Comparison of ENCODE assay signal across 7 mouse cellular contexts in genomic region chr6:125008586-125009128, GRCm38 (mm10). TPM values are rescaled to one million over a fixed set of nuclear protein-coding genes. Genes with fewer than 3 reads are reported as not detected.
DNase-seq lines count a peak whose midpoint lies in the region; ATAC-seq lines count a peak whose summit lies in the region.

No protein-coding gene starts in this region.

- under 1% methylated on average over 32 of the region's 34 CpGs for WGBS in embryonic facial prominence, embryonic 11.5 days
- WGBS in limb, embryonic 10.5 days, result 1% methylated on average over 34 of the region's 34 CpGs
- under 1% methylated on average over 34 of the region's 34 CpGs for WGBS in midbrain, embryonic 13.5 days

- ATAC-seq in embryonic facial prominence, embryonic 11.5 days (replicated peaks; ENCODE audit: insufficient number of reproducible peaks, low FRiP score, low TSS enrichment, low read depth), result peak; percentile 98
- ATAC-seq in granulocyte monocyte progenitor cell, adult 5-6 weeks (replicated peaks; ENCODE audit: poor library complexity, severe bottlenecking), result peak; percentile 92
- peak; percentile 99 for ATAC-seq in midbrain, embryonic 13.5 days

- H3K4me3 ChIP-seq in embryonic facial prominence, embryonic 11.5 days (ENCODE audit: low read depth, low read length), result peak overlapping the region; percentile 76
- peak overlapping the region; percentile 92 for H3K4me3 ChIP-seq in limb, embryonic 10.5 days
- peak overlapping the region; percentile 77 for H3K4me3 ChIP-seq in midbrain, embryonic 13.5 days (replicated peaks)

- peak overlapping the region; percentile 97 for H3K27ac ChIP-seq in embryonic facial prominence, embryonic 11.5 days (replicated peaks; ENCODE audit: low read depth, low read length)
- peak overlapping the region; percentile 99 for H3K27ac ChIP-seq in limb, embryonic 10.5 days
- peak overlapping the region; percentile 98 for H3K27ac ChIP-seq in midbrain, embryonic 13.5 days

- peak overlapping the region; percentile 95 for H3K9ac ChIP-seq in embryonic facial prominence, embryonic 11.5 days (replicated peaks; ENCODE audit: low read length)
- H3K9ac ChIP-seq in midbrain, embryonic 13.5 days (replicated peaks), result peak overlapping the region; percentile 93

- no peaks in the 10 kb centered on the region; the same call in none of the 2 replicates for H3K36me3 ChIP-seq in embryonic facial prominence, embryonic 11.5 days (replicated peaks; ENCODE audit: control insufficient read depth, insufficient read depth, low read depth, low read length)
- H3K36me3 ChIP-seq in limb, embryonic 10.5 days, result peaks cover 32% of the 10 kb centered on the region
- peaks cover 26% of the 10 kb centered on the region for H3K36me3 ChIP-seq in midbrain, embryonic 13.5 days

- H3K4me1 ChIP-seq in embryonic facial prominence, embryonic 11.5 days (ENCODE audit: control insufficient read depth, insufficient read depth, low read length), result no peaks in the 10 kb centered on the region; the same call in 1 of the 2 replicates
- peaks cover 26% of the 10 kb centered on the region for H3K4me1 ChIP-seq in limb, embryonic 10.5 days
- peaks cover 56% of the 10 kb centered on the region for H3K4me1 ChIP-seq in midbrain, embryonic 13.5 days (replicated peaks)

- H3K9me3 ChIP-seq in embryonic facial prominence, embryonic 11.5 days (replicated peaks; ENCODE audit: control insufficient read depth, low read length), result no peaks in the 10 kb centered on the region
- H3K9me3 ChIP-seq in limb, embryonic 10.5 days (replicated peaks), result no peaks in the 10 kb centered on the region
- no peaks in the 10 kb centered on the region for H3K9me3 ChIP-seq in midbrain, embryonic 13.5 days

- H3K27me3 ChIP-seq in embryonic facial prominence, embryonic 11.5 days (ENCODE audit: control insufficient read depth, insufficient read depth, low read length), result no peaks in the 10 kb centered on the region
- H3K27me3 ChIP-seq in limb, embryonic 10.5 days (ENCODE audit: low read depth, poor library complexity, severe bottlenecking), result peaks cover 15% of the 10 kb centered on the region
- peaks cover under 1% of the 10 kb centered on the region; the same call in 1 of the 2 replicates for H3K27me3 ChIP-seq in midbrain, embryonic 13.5 days

- peak overlapping the region; percentile 46 for H3K4me2 ChIP-seq in embryonic facial prominence, embryonic 11.5 days (ENCODE audit: low read depth, low read length)
- peak overlapping the region; percentile 62 for H3K4me2 ChIP-seq in midbrain, embryonic 13.5 days (replicated peaks)

- DNase-seq in adrenal gland, postnatal 14 days, result peak; percentile 98
- DNase-seq in embryonic facial prominence, embryonic 11.5 days (ENCODE audit: low spot score), result peak; percentile 99
- DNase-seq in kidney, adult 11 months, result peak; percentile 99
- peak; percentile 96 for DNase-seq in limb, embryonic 10.5 days (ENCODE audit: low spot score)
- peak; percentile 90 for DNase-seq in spleen, adult 12 weeks (ENCODE audit: low spot score)

RNA-seq across cellular contexts. Expression of gene Zfp384, which starts 0.3 kb away (rescaled TPM):
- 47.2 and 50.4 TPM in 2 replicates for total RNA-seq in adrenal gland, postnatal 14 days (2021)
- 7.7 and 10.6 TPM in 2 replicates for polyA plus RNA-seq in embryonic facial prominence, embryonic 11.5 days (2014; fragmentation: Nextera tagmentation; extraction: Ambion mirVana)
- 75.9 and 87.6 TPM in 2 replicates for total RNA-seq in granulocyte monocyte progenitor cell, adult 5-6 weeks (2014; fragmentation: Nextera tagmentation)
- 24.3 and 31.9 TPM in 2 replicates for total RNA-seq in granulocyte monocyte progenitor cell, adult 5-6 weeks (2017)
- polyA plus RNA-seq in limb, embryonic 10.5 days (2016; fragmentation: Nextera tagmentation; extraction: Ambion mirVana), result 12.8 and 15.2 TPM in 2 replicates
- 18.8 and 23.1 TPM in 2 replicates for polyA plus RNA-seq in midbrain, embryonic 13.5 days (2015; fragmentation: Nextera tagmentation; extraction: Ambion mirVana)

RNA-seq across cellular contexts. Expression of gene Pianp, which starts 12.2 kb away (rescaled TPM):
- 4.8 and 5.4 TPM in 2 replicates for total RNA-seq in adrenal gland, postnatal 14 days (2021)
- 1.1 and 1.9 TPM in 2 replicates for polyA plus RNA-seq in embryonic facial prominence, embryonic 11.5 days (2014; fragmentation: Nextera tagmentation; extraction: Ambion mirVana)
- total RNA-seq in granulocyte monocyte progenitor cell, adult 5-6 weeks (2014; fragmentation: Nextera tagmentation), result not detected in 2 replicates
- total RNA-seq in granulocyte monocyte progenitor cell, adult 5-6 weeks (2017), result not detected in 2 replicates
- polyA plus RNA-seq in limb, embryonic 10.5 days (2016; fragmentation: Nextera tagmentation; extraction: Ambion mirVana), result 0.40 and 1.4 TPM in 2 replicates
- 25.6 and 27.4 TPM in 2 replicates for polyA plus RNA-seq in midbrain, embryonic 13.5 days (2015; fragmentation: Nextera tagmentation; extraction: Ambion mirVana)

RNA-seq across cellular contexts. Expression of gene Ing4, which starts 30.9 kb away (rescaled TPM):
- total RNA-seq in adrenal gland, postnatal 14 days (2021), result 64.9 and 71.8 TPM in 2 replicates
- 141 and 145 TPM in 2 replicates for polyA plus RNA-seq in embryonic facial prominence, embryonic 11.5 days (2014; fragmentation: Nextera tagmentation; extraction: Ambion mirVana)
- total RNA-seq in granulocyte monocyte progenitor cell, adult 5-6 weeks (2014; fragmentation: Nextera tagmentation), result 49.2 and 55.8 TPM in 2 replicates
- 34.7 and 40.2 TPM in 2 replicates for total RNA-seq in granulocyte monocyte progenitor cell, adult 5-6 weeks (2017)
- polyA plus RNA-seq in limb, embryonic 10.5 days (2016; fragmentation: Nextera tagmentation; extraction: Ambion mirVana), result 121 and 145 TPM in 2 replicates
- 195 and 201 TPM in 2 replicates for polyA plus RNA-seq in midbrain, embryonic 13.5 days (2015; fragmentation: Nextera tagmentation; extraction: Ambion mirVana)

RNA-seq across cellular contexts. Expression of gene Acrbp, which starts 40.8 kb away (rescaled TPM):
- 7.5 and 8.2 TPM in 2 replicates for total RNA-seq in adrenal gland, postnatal 14 days (2021)
- 10.0 and 12.5 TPM in 2 replicates for polyA plus RNA-seq in embryonic facial prominence, embryonic 11.5 days (2014; fragmentation: Nextera tagmentation; extraction: Ambion mirVana)
- total RNA-seq in granulocyte monocyte progenitor cell, adult 5-6 weeks (2014; fragmentation: Nextera tagmentation), result 10.6 and 17.5 TPM in 2 replicates
- 1.3 and 3.9 TPM in 2 replicates for total RNA-seq in granulocyte monocyte progenitor cell, adult 5-6 weeks (2017)
- 10.1 and 13.0 TPM in 2 replicates for polyA plus RNA-seq in limb, embryonic 10.5 days (2016; fragmentation: Nextera tagmentation; extraction: Ambion mirVana)
- 15.8 and 19.7 TPM in 2 replicates for polyA plus RNA-seq in midbrain, embryonic 13.5 days (2015; fragmentation: Nextera tagmentation; extraction: Ambion mirVana)

RNA-seq across cellular contexts. Expression of gene Cops7a, which starts 43.3 kb away (rescaled TPM):
- total RNA-seq in adrenal gland, postnatal 14 days (2021), result 117 and 122 TPM in 2 replicates
- polyA plus RNA-seq in embryonic facial prominence, embryonic 11.5 days (2014; fragmentation: Nextera tagmentation; extraction: Ambion mirVana), result 118 and 125 TPM in 2 replicates
- total RNA-seq in granulocyte monocyte progenitor cell, adult 5-6 weeks (2014; fragmentation: Nextera tagmentation), result 96.6 and 112 TPM in 2 replicates
- 48.8 and 52.0 TPM in 2 replicates for total RNA-seq in granulocyte monocyte progenitor cell, adult 5-6 weeks (2017)
- 141 and 150 TPM in 2 replicates for polyA plus RNA-seq in limb, embryonic 10.5 days (2016; fragmentation: Nextera tagmentation; extraction: Ambion mirVana)
- polyA plus RNA-seq in midbrain, embryonic 13.5 days (2015; fragmentation: Nextera tagmentation; extraction: Ambion mirVana), result 89.9 and 95.2 TPM in 2 replicates

Comparison
In these comparisons a context has a peak if more than half of its experiments do, and no peak if none do; other contexts are left out.
1. Peak in every context shown above with its lines: DNase-seq, ATAC-seq, H3K4me3 ChIP-seq and H3K27ac ChIP-seq.